Mouse (Mus musculus) lung, adult 2 months (tissue): ENCODE data around the gene Wdr70.

Experiments
- CTCF ChIP-seq: fragments of 200-500 bp; IDR thresholded peaks from 2 replicates; pipeline ENCODE4 v1.5.1; 2011; ENCODE audit warnings: mild to moderate bottlenecking, low read length, control low read depth; ENCODE audit not compliant: insufficient read depth
- POLR2A ChIP-seq: fragments of 200-500 bp; IDR thresholded peaks from 2 replicates; pipeline ENCODE4 v1.6.1; 2011; ENCODE audit warnings: low read depth, mild to moderate bottlenecking, control low read depth, low read length, borderline replicate concordance; ENCODE audit errors: extremely low read depth

DNA sequence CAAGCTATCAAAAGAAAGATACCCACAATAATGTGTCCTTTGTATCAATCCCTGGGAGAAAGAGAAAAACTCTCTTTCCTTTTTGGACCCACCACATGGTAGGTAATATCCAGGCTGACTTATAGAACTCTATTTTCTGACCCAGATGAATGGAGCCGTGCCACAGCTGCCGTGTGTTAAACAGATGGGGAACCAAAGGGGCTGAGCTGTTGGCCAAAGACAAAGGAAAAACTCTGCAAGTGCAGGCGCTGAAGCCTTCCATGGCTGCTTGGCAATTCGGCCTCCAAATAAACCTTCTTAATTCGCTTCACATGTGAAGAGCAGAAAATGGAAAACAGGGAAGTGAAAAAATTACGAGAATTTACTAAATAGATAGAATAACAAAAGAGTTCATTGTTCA is 112.7 kb downstream of the Wdr70 start:
- TF ChIP-seq CTCF (no peak), POLR2A (no peak)
